Mouse (Mus musculus): ENCODE measurements around the gene Ptprk. TPM values are rescaled to one million over a fixed set of nuclear protein-coding genes. Genes with fewer than 3 reads are reported as not detected.

Ptprk gene
- polyA plus RNA-seq, 1 experiment from 2014 or later, result 32.6 TPM

GRCm38 (mm10) chr10:28540595-28540994 lies 466.0 kb downstream of the Ptprk start:
- H3K9ac ChIP-seq, result no peak overlapping the region
- H3K4me3 ChIP-seq (replicated peaks; ENCODE audit: low read length), result no peak overlapping the region
- DNase-seq (ENCODE audit: low spot score) (no peak), ATAC-seq (ENCODE audit: low FRiP score) (no peak)
- no peak overlapping the region for H3K27ac ChIP-seq
- no peaks in the 10 kb centered on the region for H3K9me3 ChIP-seq (ENCODE audit: control insufficient read depth, low read length)
- H3K4me2 ChIP-seq (replicated peaks), result no peak overlapping the region
- H3K27me3 ChIP-seq (ENCODE audit: control insufficient read depth, insufficient read depth, low read length), result no peaks in the 10 kb centered on the region
- WGBS, result 82% methylated on average over 4 of the region's 4 CpGs
- no peaks in the 10 kb centered on the region for H3K4me1 ChIP-seq (replicated peaks; ENCODE audit: control insufficient read depth, insufficient read depth, low read length)
- H3K36me3 ChIP-seq (replicated peaks; ENCODE audit: control insufficient read depth, insufficient read depth), result no peaks in the 10 kb centered on the region

GRCm38 (mm10) chr10:28542754-28543153 lies 468.1 kb downstream of the Ptprk start:
- no peak for DNase-seq (ENCODE audit: low spot score)
- no peak overlapping the region for H3K4me3 ChIP-seq (replicated peaks; ENCODE audit: low read length)
- H3K4me2 ChIP-seq (replicated peaks), result no peak overlapping the region
- no peak overlapping the region for H3K9ac ChIP-seq
- 92% methylated on average over 1 of the region's 1 CpGs for WGBS
- no peaks in the 10 kb centered on the region for H3K27me3 ChIP-seq (ENCODE audit: control insufficient read depth, insufficient read depth, low read length)
- no peaks in the 10 kb centered on the region for H3K36me3 ChIP-seq (replicated peaks; ENCODE audit: control insufficient read depth, insufficient read depth)
- H3K9me3 ChIP-seq (ENCODE audit: control insufficient read depth, low read length), result no peaks in the 10 kb centered on the region
- ATAC-seq (ENCODE audit: low FRiP score), result no peak
- H3K4me1 ChIP-seq (replicated peaks; ENCODE audit: control insufficient read depth, insufficient read depth, low read length), result no peaks in the 10 kb centered on the region
- no peak overlapping the region for H3K27ac ChIP-seq

GRCm38 (mm10) chr10:28550549-28550948 lies 475.9 kb downstream of the Ptprk start:
- no peaks in the 10 kb centered on the region for H3K27me3 ChIP-seq (ENCODE audit: control insufficient read depth, insufficient read depth, low read length)
- H3K4me1 ChIP-seq (replicated peaks; ENCODE audit: control insufficient read depth, insufficient read depth, low read length), result no peaks in the 10 kb centered on the region
- no peaks in the 10 kb centered on the region for H3K9me3 ChIP-seq (ENCODE audit: control insufficient read depth, low read length)
- ATAC-seq (ENCODE audit: low FRiP score) (no peak), DNase-seq (ENCODE audit: low spot score) (no peak)
- H3K4me3 ChIP-seq (replicated peaks; ENCODE audit: low read length), result no peak overlapping the region
- no peak overlapping the region for H3K27ac ChIP-seq
- 43% methylated on average over 4 of the region's 4 CpGs for WGBS
- no peak overlapping the region for H3K4me2 ChIP-seq (replicated peaks)
- no peaks in the 10 kb centered on the region for H3K36me3 ChIP-seq (replicated peaks; ENCODE audit: control insufficient read depth, insufficient read depth)
- no peak overlapping the region for H3K9ac ChIP-seq

- Histone ChIP-seq H3K4me1 (replicated peaks; ENCODE audit: control insufficient read depth, insufficient read depth, low read length) (no peaks in the 10 kb centered on the region), H3K4me3 (replicated peaks; ENCODE audit: low read length) (no peak overlapping the region), H3K36me3 (replicated peaks; ENCODE audit: control insufficient read depth, insufficient read depth) (no peaks in the 10 kb centered on the region), H3K27ac (no peak overlapping the region), H3K9ac (no peak overlapping the region), H3K4me2 (replicated peaks) (no peak overlapping the region), H3K27me3 (ENCODE audit: control insufficient read depth, insufficient read depth, low read length) (no peaks in the 10 kb centered on the region), H3K9me3 (ENCODE audit: control insufficient read depth, low read length) (no peaks in the 10 kb centered on the region)
- DNase-seq (ENCODE audit: low spot score) (no peak), ATAC-seq (ENCODE audit: low FRiP score) (no peak)
- 94% methylated on average over 2 of the region's 2 CpGs for WGBS
Observed at GRCm38 (mm10) chr10:28552068-28552467, 477.4 kb downstream of the Ptprk start.

GRCm38 (mm10) chr10:28564110-28564674 lies 489.6 kb downstream of the Ptprk start:
- no peak for ATAC-seq (ENCODE audit: low FRiP score)
- Histone ChIP-seq H3K27me3 (ENCODE audit: control insufficient read depth, insufficient read depth, low read length) (no peaks in the 10 kb centered on the region), H3K9ac (no peak overlapping the region), H3K4me3 (replicated peaks; ENCODE audit: low read length) (no peak overlapping the region), H3K9me3 (ENCODE audit: control insufficient read depth, low read length) (no peaks in the 10 kb centered on the region), H3K4me2 (replicated peaks) (no peak overlapping the region), H3K36me3 (replicated peaks; ENCODE audit: control insufficient read depth, insufficient read depth) (no peaks in the 10 kb centered on the region), H3K27ac (no peak overlapping the region), H3K4me1 (replicated peaks; ENCODE audit: control insufficient read depth, insufficient read depth, low read length) (no peaks in the 10 kb centered on the region)
- 58% methylated on average over 3 of the region's 3 CpGs for WGBS
- DNase-seq (ENCODE audit: low spot score), result no peak

GRCm38 (mm10) chr10:28566378-28566777 lies 491.8 kb downstream of the Ptprk start:
- Histone ChIP-seq H3K9me3 (ENCODE audit: control insufficient read depth, low read length) (no peaks in the 10 kb centered on the region), H3K27ac (no peak overlapping the region), H3K27me3 (ENCODE audit: control insufficient read depth, insufficient read depth, low read length) (no peaks in the 10 kb centered on the region), H3K9ac (no peak overlapping the region), H3K4me3 (replicated peaks; ENCODE audit: low read length) (no peak overlapping the region), H3K36me3 (replicated peaks; ENCODE audit: control insufficient read depth, insufficient read depth) (0 out of 2 replicates have a peak, but pooled peaks cover 4% of the 10 kb centered on the region), H3K4me1 (replicated peaks; ENCODE audit: control insufficient read depth, insufficient read depth, low read length) (no peaks in the 10 kb centered on the region), H3K4me2 (replicated peaks) (no peak overlapping the region)
- ATAC-seq (ENCODE audit: low FRiP score), result no peak
- no peak for DNase-seq (ENCODE audit: low spot score)
- WGBS, result 84% methylated on average over 4 of the region's 4 CpGs

- no peak overlapping the region for H3K4me3 ChIP-seq (replicated peaks; ENCODE audit: low read length)
- no peak overlapping the region for H3K4me2 ChIP-seq (replicated peaks)
- H3K4me1 ChIP-seq (replicated peaks; ENCODE audit: control insufficient read depth, insufficient read depth, low read length), result no peaks in the 10 kb centered on the region
- H3K27ac ChIP-seq, result no peak overlapping the region
- DNase-seq (ENCODE audit: low spot score) (no peak), ATAC-seq (ENCODE audit: low FRiP score) (no peak)
- 0 out of 2 replicates have a peak, but pooled peaks cover 4% of the 10 kb centered on the region for H3K36me3 ChIP-seq (replicated peaks; ENCODE audit: control insufficient read depth, insufficient read depth)
- no peak overlapping the region for H3K9ac ChIP-seq
- no peaks in the 10 kb centered on the region for H3K27me3 ChIP-seq (ENCODE audit: control insufficient read depth, insufficient read depth, low read length)
- no peaks in the 10 kb centered on the region for H3K9me3 ChIP-seq (ENCODE audit: control insufficient read depth, low read length)
- 85% methylated on average over 2 of the region's 2 CpGs for WGBS
Observed at GRCm38 (mm10) chr10:28566828-28567227, 492.2 kb downstream of the Ptprk start.

- Histone ChIP-seq H3K4me1 (replicated peaks; ENCODE audit: control insufficient read depth, insufficient read depth, low read length) (no peaks in the 10 kb centered on the region), H3K4me3 (replicated peaks; ENCODE audit: low read length) (no peak overlapping the region), H3K36me3 (replicated peaks; ENCODE audit: control insufficient read depth, insufficient read depth) (0 out of 2 replicates have a peak, but pooled peaks cover 4% of the 10 kb centered on the region), H3K27ac (no peak overlapping the region), H3K4me2 (replicated peaks) (no peak overlapping the region), H3K27me3 (ENCODE audit: control insufficient read depth, insufficient read depth, low read length) (no peaks in the 10 kb centered on the region), H3K9me3 (ENCODE audit: control insufficient read depth, low read length) (no peaks in the 10 kb centered on the region), H3K9ac (no peak overlapping the region)
- DNase-seq (ENCODE audit: low spot score) (no peak), ATAC-seq (ENCODE audit: low FRiP score) (no peak)
- WGBS, result 91% methylated on average over 3 of the region's 3 CpGs
Observed at GRCm38 (mm10) chr10:28567441-28567840, 492.8 kb downstream of the Ptprk start.

- Histone ChIP-seq H3K4me3 (replicated peaks; ENCODE audit: low read length) (no peak overlapping the region), H3K4me2 (replicated peaks) (no peak overlapping the region), H3K27me3 (ENCODE audit: control insufficient read depth, insufficient read depth, low read length) (no peaks in the 10 kb centered on the region), H3K27ac (no peak overlapping the region), H3K9ac (no peak overlapping the region), H3K9me3 (ENCODE audit: control insufficient read depth, low read length) (no peaks in the 10 kb centered on the region), H3K4me1 (replicated peaks; ENCODE audit: control insufficient read depth, insufficient read depth, low read length) (no peaks in the 10 kb centered on the region), H3K36me3 (replicated peaks; ENCODE audit: control insufficient read depth, insufficient read depth) (0 out of 2 replicates have a peak, but pooled peaks cover 4% of the 10 kb centered on the region)
- ATAC-seq (ENCODE audit: low FRiP score) (no peak), DNase-seq (ENCODE audit: low spot score) (no peak)
- 90% methylated on average over 5 of the region's 5 CpGs for WGBS
Observed at GRCm38 (mm10) chr10:28568047-28568446, 493.4 kb downstream of the Ptprk start.

- Histone ChIP-seq H3K36me3 (replicated peaks; ENCODE audit: control insufficient read depth, insufficient read depth) (peaks cover 13% of the 10 kb centered on the region; the same call in 1 of the 2 replicates), H3K27ac (no peak overlapping the region), H3K27me3 (ENCODE audit: control insufficient read depth, insufficient read depth, low read length) (no peaks in the 10 kb centered on the region), H3K4me1 (replicated peaks; ENCODE audit: control insufficient read depth, insufficient read depth, low read length) (no peaks in the 10 kb centered on the region), H3K4me3 (replicated peaks; ENCODE audit: low read length) (no peak overlapping the region), H3K4me2 (replicated peaks) (no peak overlapping the region), H3K9ac (no peak overlapping the region), H3K9me3 (ENCODE audit: control insufficient read depth, low read length) (no peaks in the 10 kb centered on the region)
- DNase-seq (ENCODE audit: low spot score) (no peak), ATAC-seq (ENCODE audit: low FRiP score) (no peak)
- WGBS, result 82% methylated on average over 5 of the region's 5 CpGs
Observed at GRCm38 (mm10) chr10:28579596-28579995, 505.0 kb downstream of the Ptprk start.

All from hindbrain, embryonic 14.5 days (tissue).